Mouse (Mus musculus) frontal cortex, postnatal 25 days (tissue): ENCODE data around the gene Cd164.

ENCODE experiments used
- DNase-seq, 2 experiments: peaks; one replicate each; pipeline ENCODE4 v3.0.0; 2022; ENCODE audit warnings: low spot score in 2 of 2

Gene Cd164

GRCm38 (mm10) chr10:41546396-41547165 lies 27.4 kb downstream of the Cd164 start:
- DNase-seq = no peak

GRCm38 (mm10) chr10:41550711-41551110 lies 31.5 kb downstream of the Cd164 start:
- DNase-seq = no peak

GRCm38 (mm10) chr10:41552319-41552718 lies 33.1 kb downstream of the Cd164 start:
- no peak for DNase-seq

- no peak for DNase-seq
Observed at GRCm38 (mm10) chr10:41552847-41553589, 33.8 kb downstream of the Cd164 start.

- no peak for DNase-seq
Observed at GRCm38 (mm10) chr10:41553711-41554110, 34.5 kb downstream of the Cd164 start.

- DNase-seq = no peak
Observed at GRCm38 (mm10) chr10:41555081-41555480, 35.9 kb downstream of the Cd164 start.

- DNase-seq = no peak
Observed at GRCm38 (mm10) chr10:41558401-41558800, 39.2 kb downstream of the Cd164 start.

GRCm38 (mm10) chr10:41561701-41562395 lies 42.6 kb downstream of the Cd164 start:
- DNase-seq = no peak

GRCm38 (mm10) chr10:41565141-41565540 lies 45.9 kb downstream of the Cd164 start:
- DNase-seq = no peak

GRCm38 (mm10) chr10:41568306-41568705 lies 49.1 kb downstream of the Cd164 start:
- DNase-seq = no peak

- DNase-seq = no peak
Observed at GRCm38 (mm10) chr10:41571065-41571464, 51.9 kb downstream of the Cd164 start.

- no peak for DNase-seq
Observed at GRCm38 (mm10) chr10:41572274-41572673, 53.1 kb downstream of the Cd164 start.

- DNase-seq = no peak
Observed at GRCm38 (mm10) chr10:41573190-41573589, 54.0 kb downstream of the Cd164 start.

- DNase-seq = no peak
Observed at GRCm38 (mm10) chr10:41575451-41576327, 56.5 kb downstream of the Cd164 start.

GRCm38 (mm10) chr10:41576328-41576833 lies 57.2 kb downstream of the Cd164 start:
- DNase-seq = no peak

- DNase-seq = no peak
Observed at GRCm38 (mm10) chr10:41578541-41578940, 59.3 kb downstream of the Cd164 start.

GRCm38 (mm10) chr10:41580441-41580840 lies 61.2 kb downstream of the Cd164 start:
- no peak for DNase-seq
